Mouse (Mus musculus): ENCODE results near the gene Nup107. TPM values are rescaled to one million over a fixed set of nuclear protein-coding genes. Genes with fewer than 3 reads are reported as not detected.
"Not testable (repeated sequence)": the region's sequence is repeated elsewhere in the genome, so short reads cannot be mapped to it uniquely, and the experiment has no call there.

Gene Nup107
- polyA plus RNA-seq, 1 experiment: 134 TPM

DNA sequence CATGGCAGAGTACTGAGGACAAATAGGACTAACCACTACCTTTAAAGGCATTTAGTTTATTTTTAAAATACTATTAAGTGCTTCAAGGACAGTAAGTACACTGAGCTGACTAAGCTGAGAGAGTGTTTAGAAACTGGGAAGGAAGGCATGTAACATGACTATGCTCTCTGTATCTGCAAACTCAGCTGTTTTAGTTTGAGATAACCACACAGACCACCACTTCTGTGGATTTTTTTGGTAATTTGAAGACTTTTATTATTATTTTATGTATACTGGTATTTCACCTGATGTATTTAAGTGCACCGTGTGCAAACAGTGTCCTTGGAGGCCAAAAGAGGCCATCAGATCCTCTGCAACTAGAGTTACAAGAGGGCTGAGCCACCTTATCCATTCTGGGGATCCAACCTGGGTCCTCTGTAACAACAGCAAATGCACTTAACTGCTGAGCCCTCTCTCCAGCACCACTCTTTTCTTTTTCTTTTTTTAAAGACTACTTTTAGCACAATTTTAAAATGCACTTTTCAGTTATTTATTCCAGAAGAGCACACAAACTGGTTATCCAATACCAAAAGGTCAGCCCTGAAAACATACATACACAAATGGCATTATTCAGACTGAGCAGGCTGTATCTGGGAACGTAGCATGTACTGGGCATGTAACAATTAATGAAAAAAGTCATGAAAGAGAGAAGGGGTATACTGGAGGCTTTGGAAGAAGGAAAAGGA, 85.2 kb downstream of the Nup107 start:
- peaks cover 2% of the 10 kb centered on the region for H3K4me1 ChIP-seq (ENCODE audit: control insufficient read depth, insufficient read depth, low read length)
- no peaks in the 10 kb centered on the region for H3K27me3 ChIP-seq (ENCODE audit: control insufficient read depth, insufficient read depth, low read length, poor library complexity, severe bottlenecking)
- H3K9me3 ChIP-seq (replicated peaks; ENCODE audit: control insufficient read depth, insufficient read depth, low read length, poor library complexity, severe bottlenecking): no peaks in the 10 kb centered on the region
- H3K4me3 ChIP-seq (ENCODE audit: low read depth, low read length): no peak overlapping the region
- H3K36me3 ChIP-seq (ENCODE audit: control insufficient read depth, insufficient read depth, low read length, poor library complexity, severe bottlenecking): peaks cover 65% of the 10 kb centered on the region
- H3K9ac ChIP-seq (ENCODE audit: low read depth, poor library complexity, severe bottlenecking): no peak overlapping the region
- TF ChIP-seq EP300 (IDR thresholded peaks at IDR 0.05; ENCODE audit: insufficient read depth, low read depth, low read length) (no peak), CTCF (IDR thresholded peaks at IDR 0.05; ENCODE audit: low read depth, low read length) (no peak), POLR2A (IDR thresholded peaks at IDR 0.05; ENCODE audit: insufficient read depth, low read length) (no peak)
- H3K27ac ChIP-seq (ENCODE audit: insufficient read depth, low read length): no peak overlapping the region

- TF ChIP-seq CTCF (IDR thresholded peaks at IDR 0.05; ENCODE audit: low read depth, low read length) (no peak), POLR2A (IDR thresholded peaks at IDR 0.05; ENCODE audit: insufficient read depth, low read length) (no peak), EP300 (IDR thresholded peaks at IDR 0.05; ENCODE audit: insufficient read depth, low read depth, low read length) (no peak)
- no peak overlapping the region for H3K9ac ChIP-seq (ENCODE audit: low read depth, poor library complexity, severe bottlenecking)
- H3K27me3 ChIP-seq (ENCODE audit: control insufficient read depth, insufficient read depth, low read length, poor library complexity, severe bottlenecking): no peaks in the 10 kb centered on the region
- peaks cover 73% of the 10 kb centered on the region for H3K36me3 ChIP-seq (ENCODE audit: control insufficient read depth, insufficient read depth, low read length, poor library complexity, severe bottlenecking)
- peaks cover 2% of the 10 kb centered on the region for H3K4me1 ChIP-seq (ENCODE audit: control insufficient read depth, insufficient read depth, low read length)
- no peak overlapping the region for H3K4me3 ChIP-seq (ENCODE audit: low read depth, low read length)
- no peaks in the 10 kb centered on the region for H3K9me3 ChIP-seq (replicated peaks; ENCODE audit: control insufficient read depth, insufficient read depth, low read length, poor library complexity, severe bottlenecking)
- H3K27ac ChIP-seq (ENCODE audit: insufficient read depth, low read length): no peak overlapping the region
These were observed 86.1 kb downstream of the Nup107 start for GRCm38 (mm10) chr10:117706440-117706839.

- H3K4me1 ChIP-seq (ENCODE audit: control insufficient read depth, insufficient read depth, low read length): peaks cover 2% of the 10 kb centered on the region
- H3K9ac ChIP-seq (ENCODE audit: low read depth, poor library complexity, severe bottlenecking): no peak overlapping the region
- peaks cover 78% of the 10 kb centered on the region for H3K36me3 ChIP-seq (ENCODE audit: control insufficient read depth, insufficient read depth, low read length, poor library complexity, severe bottlenecking)
- H3K4me3 ChIP-seq (ENCODE audit: low read depth, low read length): no peak overlapping the region
- no peaks in the 10 kb centered on the region for H3K9me3 ChIP-seq (replicated peaks; ENCODE audit: control insufficient read depth, insufficient read depth, low read length, poor library complexity, severe bottlenecking)
- TF ChIP-seq EP300 (IDR thresholded peaks at IDR 0.05; ENCODE audit: insufficient read depth, low read depth, low read length): no peak
- no peak for TF ChIP-seq CTCF (IDR thresholded peaks at IDR 0.05; ENCODE audit: low read depth, low read length)
- TF ChIP-seq POLR2A (IDR thresholded peaks at IDR 0.05; ENCODE audit: insufficient read depth, low read length): no peak
- no peaks in the 10 kb centered on the region for H3K27me3 ChIP-seq (ENCODE audit: control insufficient read depth, insufficient read depth, low read length, poor library complexity, severe bottlenecking)
- H3K27ac ChIP-seq (ENCODE audit: insufficient read depth, low read length): no peak overlapping the region
These were observed 86.7 kb downstream of the Nup107 start for GRCm38 (mm10) chr10:117705806-117706205.

- TF ChIP-seq CTCF (IDR thresholded peaks at IDR 0.05; ENCODE audit: low read depth, low read length) (no peak), EP300 (IDR thresholded peaks at IDR 0.05; ENCODE audit: insufficient read depth, low read depth, low read length) (no peak), POLR2A (IDR thresholded peaks at IDR 0.05; ENCODE audit: insufficient read depth, low read length) (no peak)
- Histone ChIP-seq H3K27ac (ENCODE audit: insufficient read depth, low read length) (no peak overlapping the region), H3K4me3 (ENCODE audit: low read depth, low read length) (no peak overlapping the region), H3K9me3 (replicated peaks; ENCODE audit: control insufficient read depth, insufficient read depth, low read length, poor library complexity, severe bottlenecking) (no peaks in the 10 kb centered on the region), H3K9ac (ENCODE audit: low read depth, poor library complexity, severe bottlenecking) (no peak overlapping the region), H3K27me3 (ENCODE audit: control insufficient read depth, insufficient read depth, low read length, poor library complexity, severe bottlenecking) (no peaks in the 10 kb centered on the region), H3K4me1 (ENCODE audit: control insufficient read depth, insufficient read depth, low read length) (peaks cover 2% of the 10 kb centered on the region), H3K36me3 (ENCODE audit: control insufficient read depth, insufficient read depth, low read length, poor library complexity, severe bottlenecking) (peaks cover 87% of the 10 kb centered on the region)
These were observed 87.6 kb downstream of the Nup107 start for GRCm38 (mm10) chr10:117704964-117705335.

- not testable (repeated sequence) for H3K27me3 ChIP-seq (ENCODE audit: control insufficient read depth, insufficient read depth, low read length, poor library complexity, severe bottlenecking); H3K9ac ChIP-seq (ENCODE audit: low read depth, poor library complexity, severe bottlenecking); H3K9me3 ChIP-seq (replicated peaks; ENCODE audit: control insufficient read depth, insufficient read depth, low read length, poor library complexity, severe bottlenecking); H3K27ac ChIP-seq (ENCODE audit: insufficient read depth, low read length); H3K4me3 ChIP-seq (ENCODE audit: low read depth, low read length); H3K4me1 ChIP-seq (ENCODE audit: control insufficient read depth, insufficient read depth, low read length)
- H3K36me3 ChIP-seq (ENCODE audit: control insufficient read depth, insufficient read depth, low read length, poor library complexity, severe bottlenecking): peaks cover 90% of the 10 kb centered on the region
These were observed 88.1 kb downstream of the Nup107 start for GRCm38 (mm10) chr10:117704314-117704963.

DNA sequence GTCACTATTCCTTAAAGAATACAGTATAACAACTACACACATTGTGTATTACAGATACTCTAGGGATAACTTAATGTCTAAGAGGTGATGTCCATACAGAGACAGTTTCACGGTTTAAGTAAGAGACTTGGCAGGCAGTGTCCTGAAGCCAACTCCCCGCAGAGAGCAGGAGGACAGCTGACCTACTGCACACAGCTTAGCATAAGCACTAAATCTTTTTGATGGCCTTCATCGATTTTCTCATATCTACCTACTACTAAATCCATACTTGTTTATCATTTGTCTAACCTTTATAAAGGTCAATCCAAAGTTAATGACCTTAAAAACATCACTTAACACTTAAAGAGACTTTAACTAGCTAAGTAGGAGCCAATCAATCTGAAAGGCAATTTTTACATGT, 89.0 kb downstream of the Nup107 start:
- Histone ChIP-seq H3K9me3 (replicated peaks; ENCODE audit: control insufficient read depth, insufficient read depth, low read length, poor library complexity, severe bottlenecking) (no peaks in the 10 kb centered on the region), H3K27me3 (ENCODE audit: control insufficient read depth, insufficient read depth, low read length, poor library complexity, severe bottlenecking) (no peaks in the 10 kb centered on the region), H3K4me1 (ENCODE audit: control insufficient read depth, insufficient read depth, low read length) (peaks cover 2% of the 10 kb centered on the region), H3K36me3 (ENCODE audit: control insufficient read depth, insufficient read depth, low read length, poor library complexity, severe bottlenecking) (peaks cover 91% of the 10 kb centered on the region), H3K4me3 (ENCODE audit: low read depth, low read length) (no peak overlapping the region), H3K9ac (ENCODE audit: low read depth, poor library complexity, severe bottlenecking) (no peak overlapping the region), H3K27ac (ENCODE audit: insufficient read depth, low read length) (no peak overlapping the region)
- TF ChIP-seq POLR2A (IDR thresholded peaks at IDR 0.05; ENCODE audit: insufficient read depth, low read length): no peak
